In genomic region chr2:166995021-166995795, GRCm38 (mm10) we compare ENCODE assay signal across 8 mouse cellular contexts. TPM values are rescaled to one million over a fixed set of nuclear protein-coding genes. Genes with fewer than 3 reads are reported as not detected.
DNase-seq lines count a peak whose midpoint lies in the region; ATAC-seq and TF ChIP-seq lines count a peak whose summit lies in the region.

No protein-coding gene starts in this region.

- WGBS in embryonic facial prominence, embryonic 10.5 days, result 7% methylated on average over 28 of the region's 28 CpGs
- 1% methylated on average over 24 of the region's 28 CpGs for WGBS in heart, postnatal 0 days
- WGBS in limb, embryonic 12.5 days, result 4% methylated on average over 28 of the region's 28 CpGs
- 4% methylated on average over 28 of the region's 28 CpGs for WGBS in midbrain, embryonic 15.5 days
- 1% methylated on average over 28 of the region's 28 CpGs for WGBS in thymus, adult 2 months

- H3K4me3 ChIP-seq in left cerebral cortex, adult 2 months, result peak overlapping the region; percentile 88
- peak overlapping the region; percentile 100 for H3K4me3 ChIP-seq in embryonic facial prominence, embryonic 10.5 days
- H3K4me3 ChIP-seq in heart, postnatal 0 days (ENCODE audit: low read depth, low read length), result peak overlapping the region; percentile 100
- H3K4me3 ChIP-seq in limb, embryonic 12.5 days (replicated peaks), result peak overlapping the region; percentile 100
- peak overlapping the region; percentile 87 for H3K4me3 ChIP-seq in midbrain, embryonic 15.5 days
- peak overlapping the region; percentile 82 for H3K4me3 ChIP-seq in thymus, adult 2 months (ENCODE audit: control insufficient read depth, insufficient read depth, low read length)

- TF ChIP-seq EP300 in heart, postnatal 0 days (IDR thresholded peaks at IDR 0.05; ENCODE audit: low read depth), result no peak

- H3K9ac ChIP-seq in heart, postnatal 0 days (replicated peaks; ENCODE audit: low read depth, low read length), result peak overlapping the region; percentile 100
- H3K9ac ChIP-seq in limb, embryonic 12.5 days (replicated peaks), result peak overlapping the region; percentile 98
- peak overlapping the region; percentile 82 for H3K9ac ChIP-seq in midbrain, embryonic 15.5 days

- H3K9me3 ChIP-seq in embryonic facial prominence, embryonic 10.5 days, result no peaks in the 10 kb centered on the region
- no peaks in the 10 kb centered on the region for H3K9me3 ChIP-seq in heart, postnatal 0 days (replicated peaks; ENCODE audit: control insufficient read depth, low read length)
- no peaks in the 10 kb centered on the region for H3K9me3 ChIP-seq in limb, embryonic 12.5 days
- H3K9me3 ChIP-seq in midbrain, embryonic 15.5 days, result no peaks in the 10 kb centered on the region

- peak overlapping the region; percentile 95 for H3K4me2 ChIP-seq in heart, postnatal 0 days (ENCODE audit: low read depth, low read length)
- peak overlapping the region; percentile 98 for H3K4me2 ChIP-seq in limb, embryonic 12.5 days
- H3K4me2 ChIP-seq in midbrain, embryonic 15.5 days, result peak overlapping the region; percentile 85

- intact Hi-C loops in left cerebral cortex, adult 2 months (cut with DNase I), result loop anchor here (5.0 kb wide), 1 partner anchor 88 kb away; the partner anchor contains the start of gene Cse1l
- intact Hi-C loops in left cerebral cortex, postnatal 14 days (cut with DNase I), result no loop called here

- no peaks in the 10 kb centered on the region for H3K36me3 ChIP-seq in embryonic facial prominence, embryonic 10.5 days (replicated peaks)
- H3K36me3 ChIP-seq in heart, postnatal 0 days (replicated peaks; ENCODE audit: control insufficient read depth, insufficient read depth, low read length), result no peaks in the 10 kb centered on the region
- no peaks in the 10 kb centered on the region for H3K36me3 ChIP-seq in limb, embryonic 12.5 days
- no peaks in the 10 kb centered on the region for H3K36me3 ChIP-seq in midbrain, embryonic 15.5 days (replicated peaks)
- H3K36me3 ChIP-seq in thymus, adult 2 months (ENCODE audit: control insufficient read depth, insufficient read depth, low read length), result no peaks in the 10 kb centered on the region

- no peak; the same call in 1 of the 2 replicates for ATAC-seq in heart, postnatal 0 days (ENCODE audit: insufficient read depth, low read depth)
- ATAC-seq in limb, embryonic 12.5 days (ENCODE audit: insufficient number of reproducible peaks, insufficient read depth, low FRiP score, low TSS enrichment, low read depth), result no peak
- ATAC-seq in midbrain, embryonic 15.5 days (replicated peaks), result peak; percentile 58

- no peak for TF ChIP-seq POLR2A in thymus, adult 2 months (IDR thresholded peaks at IDR 0.05; ENCODE audit: control insufficient read depth, extremely low read depth, insufficient read depth, low read length, poor library complexity)

- peak in 1 of 2 experiments; percentile 16 for DNase-seq in left cerebral cortex, adult 2 months (ENCODE audit: extremely low spot score in 1 of 2, low spot score in 2 of 2)
- no peak for DNase-seq in left cerebral cortex, postnatal 14 days (ENCODE audit: low spot score in 2 of 2)
- peak; percentile 34 for DNase-seq in adrenal gland, adult 2 months
- peak; percentile 29 for DNase-seq in embryonic facial prominence, embryonic 10.5 days (ENCODE audit: low spot score)
- DNase-seq in heart, postnatal 0 days (ENCODE audit: low spot score), result peak; percentile 49
- DNase-seq in thymus, adult 2 months, result peak; percentile 39

- peaks cover 42% of the 10 kb centered on the region for H3K4me1 ChIP-seq in embryonic facial prominence, embryonic 10.5 days
- peaks cover 22% of the 10 kb centered on the region for H3K4me1 ChIP-seq in heart, postnatal 0 days (ENCODE audit: control insufficient read depth, insufficient read depth)
- H3K4me1 ChIP-seq in limb, embryonic 12.5 days (replicated peaks), result peaks cover 47% of the 10 kb centered on the region
- H3K4me1 ChIP-seq in midbrain, embryonic 15.5 days, result peaks cover 42% of the 10 kb centered on the region
- H3K4me1 ChIP-seq in thymus, adult 2 months (replicated peaks; ENCODE audit: control insufficient read depth, insufficient read depth, low read length), result peaks cover 13% of the 10 kb centered on the region

- no peak for TF ChIP-seq CTCF in left cerebral cortex, adult 2 months (IDR thresholded peaks at IDR 0.05)
- TF ChIP-seq CTCF in heart, postnatal 0 days (IDR thresholded peaks at IDR 0.05; ENCODE audit: low read depth), result no peak
- TF ChIP-seq CTCF in thymus, adult 2 months (IDR thresholded peaks at IDR 0.05; ENCODE audit: borderline replicate concordance, control insufficient read depth, extremely low read depth, insufficient read depth, low read length, poor library complexity), result no peak

- H3K27ac ChIP-seq in left cerebral cortex, adult 2 months, result peak overlapping the region; percentile 97
- peak overlapping the region; percentile 97 for H3K27ac ChIP-seq in embryonic facial prominence, embryonic 10.5 days (replicated peaks)
- H3K27ac ChIP-seq in heart, postnatal 0 days (ENCODE audit: low read depth), result peak overlapping the region; percentile 98
- peak overlapping the region; percentile 99 for H3K27ac ChIP-seq in limb, embryonic 12.5 days
- peak overlapping the region; percentile 96 for H3K27ac ChIP-seq in midbrain, embryonic 15.5 days
- peak overlapping the region; percentile 76 for H3K27ac ChIP-seq in thymus, adult 2 months (ENCODE audit: control insufficient read depth, insufficient read depth, low read length)

- no peaks in the 10 kb centered on the region for H3K27me3 ChIP-seq in embryonic facial prominence, embryonic 10.5 days (replicated peaks; ENCODE audit: low read depth, poor library complexity, severe bottlenecking)
- H3K27me3 ChIP-seq in heart, postnatal 0 days (ENCODE audit: control insufficient read depth, insufficient read depth, low read length), result no peaks in the 10 kb centered on the region
- no peaks in the 10 kb centered on the region for H3K27me3 ChIP-seq in limb, embryonic 12.5 days
- H3K27me3 ChIP-seq in midbrain, embryonic 15.5 days (replicated peaks), result no peaks in the 10 kb centered on the region
- no peaks in the 10 kb centered on the region for H3K27me3 ChIP-seq in thymus, adult 2 months (ENCODE audit: control insufficient read depth, insufficient read depth, low read length)

RNA-seq across cellular contexts. Expression of gene Stau1, which starts 0.9 kb away (rescaled TPM):
- 10 to 100 TPM; 73.3 to 77.4 TPM for total RNA-seq in left cerebral cortex, adult 2 months (2021)
- total RNA-seq in left cerebral cortex, postnatal 14 days (2021), result 10 to 100 TPM; 63.1 to 68.6 TPM
- 10 to 100 TPM; 61.5 to 91.7 TPM for total RNA-seq in adrenal gland, adult 2 months (2021)
- 38.8 and 52.7 TPM in 2 replicates for polyA plus RNA-seq in adrenal gland, adult 2 months (2012; rRNA removed)
- polyA plus RNA-seq in embryonic facial prominence, embryonic 10.5 days (2016; fragmentation: Nextera tagmentation; extraction: Ambion mirVana), result 96.1 and 96.8 TPM in 2 replicates
- 9.5 and 23.9 TPM in 2 replicates for total RNA-seq in heart, postnatal 0 days (2014; rRNA removed; ENCODE audit: low replicate concordance)
- 41.7 and 42.5 TPM in 2 replicates for polyA plus RNA-seq in heart, postnatal 0 days (2015; fragmentation: Nextera tagmentation; extraction: Ambion mirVana)
- 113 and 120 TPM in 2 replicates for polyA plus RNA-seq in limb, embryonic 12.5 days (2016; fragmentation: Nextera tagmentation; extraction: Ambion mirVana)
- polyA plus RNA-seq in midbrain, embryonic 15.5 days (2015; fragmentation: Nextera tagmentation; extraction: Ambion mirVana), result 114 and 122 TPM in 2 replicates
- polyA plus RNA-seq in thymus, adult 2 months (2012; rRNA removed), result 31.8 and 33.0 TPM in 2 replicates

RNA-seq across cellular contexts. Expression of gene Ddx27, which starts 19.8 kb away (rescaled TPM):
- total RNA-seq in left cerebral cortex, adult 2 months (2021), result 10 to 100 TPM; 34.6 to 35.5 TPM
- 10 to 100 TPM; 29.0 to 31.3 TPM for total RNA-seq in left cerebral cortex, postnatal 14 days (2021)
- total RNA-seq in adrenal gland, adult 2 months (2021), result 10 to 100 TPM; 29.2 to 41.5 TPM
- 28.3 and 31.1 TPM in 2 replicates for polyA plus RNA-seq in adrenal gland, adult 2 months (2012; rRNA removed)
- 69.0 and 69.9 TPM in 2 replicates for polyA plus RNA-seq in embryonic facial prominence, embryonic 10.5 days (2016; fragmentation: Nextera tagmentation; extraction: Ambion mirVana)
- 11.1 and 13.9 TPM in 2 replicates for total RNA-seq in heart, postnatal 0 days (2014; rRNA removed; ENCODE audit: low replicate concordance)
- polyA plus RNA-seq in heart, postnatal 0 days (2015; fragmentation: Nextera tagmentation; extraction: Ambion mirVana), result 17.2 and 17.3 TPM in 2 replicates
- 62.8 and 65.1 TPM in 2 replicates for polyA plus RNA-seq in limb, embryonic 12.5 days (2016; fragmentation: Nextera tagmentation; extraction: Ambion mirVana)
- polyA plus RNA-seq in midbrain, embryonic 15.5 days (2015; fragmentation: Nextera tagmentation; extraction: Ambion mirVana), result 38.8 and 40.7 TPM in 2 replicates
- polyA plus RNA-seq in thymus, adult 2 months (2012; rRNA removed), result 46.0 and 50.6 TPM in 2 replicates

Comparison
In these comparisons a context has a peak if more than half of its experiments do, and no peak if none do; other contexts are left out.
1. DNase-seq: peak in adrenal gland, adult 2 months (single experiment), embryonic facial prominence, embryonic 10.5 days (single experiment), heart, postnatal 0 days (single experiment) and thymus, adult 2 months (single experiment); none in left cerebral cortex, postnatal 14 days (0 of 2).
2. Peak in every context shown above with its lines, with median percentiles within 50 percentile points of each other: H3K27ac ChIP-seq, H3K4me3 ChIP-seq, H3K4me2 ChIP-seq and H3K9ac ChIP-seq.